Mouse (Mus musculus) midbrain, embryonic 11.5 days (tissue): ENCODE measurements around the gene Dhrs1. TPM values are rescaled to one million over a fixed set of nuclear protein-coding genes. Genes with fewer than 3 reads are reported as not detected.

Experiments used
- ATAC-seq: fragments of 200-750 bp; cut with Nextera tagmentation; 2 replicates; pipeline ENCODE4 v1.8.0; 2017; ENCODE audit warnings: moderate TSS enrichment, moderate library complexity; ENCODE audit not compliant: low FRiP score
- DNase-seq: peaks from one replicate; pipeline ENCODE4 v3.0.0; 2015; ENCODE audit warnings: low spot score; ENCODE audit errors: missing footprints
- H3K27ac ChIP-seq: fragments of 300-500 bp; sonication (generic); 2 replicates; pipeline ENCODE4 v1.5.1; 2014; ENCODE audit warnings: low read depth, low read length
- H3K27me3 ChIP-seq: fragments of 300-500 bp; sonication (generic); 2 replicates; pipeline ENCODE4 v1.6.1; 2014; ENCODE audit warnings: mild to moderate bottlenecking, low read length, moderate library complexity, mixed read lengths; ENCODE audit not compliant: control insufficient read depth, insufficient read depth
- H3K36me3 ChIP-seq: fragments of 300-500 bp; sonication (generic); 2 replicates; pipeline ENCODE4 v1.6.1; 2014; ENCODE audit warnings: mild to moderate bottlenecking, low read length, moderate library complexity, mixed read lengths; ENCODE audit not compliant: control insufficient read depth, insufficient read depth
- H3K4me1 ChIP-seq: fragments of 300-500 bp; sonication (generic); 2 replicates; pipeline ENCODE4 v1.6.1; 2014; ENCODE audit warnings: low read length; ENCODE audit not compliant: control insufficient read depth, insufficient read depth
- H3K4me2 ChIP-seq: fragments of 300-500 bp; sonication (generic); 2 replicates; pipeline ENCODE4 v1.6.1; 2014; ENCODE audit warnings: mild to moderate bottlenecking, moderate library complexity
- H3K4me3 ChIP-seq: fragments of 300-500 bp; sonication (generic); 2 replicates; pipeline ENCODE4 v1.5.1; 2014; ENCODE audit warnings: low read depth, low read length
- H3K9ac ChIP-seq: fragments of 300-500 bp; sonication (generic); 2 replicates; pipeline ENCODE4 v1.6.1; 2014; ENCODE audit warnings: low read length
- H3K9me3 ChIP-seq: fragments of 300-500 bp; sonication (generic); 2 replicates; pipeline ENCODE4 v1.6.1; 2016; ENCODE audit warnings: low read length; ENCODE audit not compliant: control insufficient read depth
- WGBS: fragments of 180-500 bp; shearing (Covaris S2); extraction: QIAGEN DNeasy Blood & Tissue Kit; methylation state at CpG from one replicate; pipeline ENCODE4 v1.1.7; 2014; 5-methylcytosine and 5-hydroxymethylcytosine counted together
- polyA plus RNA-seq: library from polyadenylated mRNA; unstranded; fragments of >200 nt; fragmentation: Nextera tagmentation; extraction: Ambion mirVana; gene quantifications from 2 replicates; pipeline ENCODE4 v1.2.1, GENCODE M21; 2014

Dhrs1 gene
- polyA plus RNA-seq, 1 experiment from 2014 or later = 69.5 TPM

DNA sequence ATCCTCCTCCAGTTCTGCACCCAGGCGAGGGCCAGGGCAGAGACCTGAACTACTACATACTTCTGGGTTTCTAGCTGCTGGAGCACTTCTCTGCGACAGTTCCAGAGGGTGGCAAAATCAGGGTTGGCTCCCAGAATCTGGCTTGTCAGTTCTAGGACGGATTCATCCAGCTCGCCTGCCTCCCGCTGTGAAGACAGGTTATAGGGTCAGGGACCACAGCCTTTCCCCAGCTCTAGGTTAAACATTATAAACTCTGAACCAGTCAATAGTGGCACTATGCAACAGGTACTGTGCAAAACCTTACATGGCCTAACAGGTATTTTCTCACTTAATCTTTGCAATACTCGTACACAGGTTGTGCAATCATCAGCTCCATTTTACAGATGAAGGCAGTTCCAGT, 24.4 kb downstream of the Dhrs1 start:
- 80% methylated on average over 6 of the region's 6 CpGs for WGBS

DNA sequence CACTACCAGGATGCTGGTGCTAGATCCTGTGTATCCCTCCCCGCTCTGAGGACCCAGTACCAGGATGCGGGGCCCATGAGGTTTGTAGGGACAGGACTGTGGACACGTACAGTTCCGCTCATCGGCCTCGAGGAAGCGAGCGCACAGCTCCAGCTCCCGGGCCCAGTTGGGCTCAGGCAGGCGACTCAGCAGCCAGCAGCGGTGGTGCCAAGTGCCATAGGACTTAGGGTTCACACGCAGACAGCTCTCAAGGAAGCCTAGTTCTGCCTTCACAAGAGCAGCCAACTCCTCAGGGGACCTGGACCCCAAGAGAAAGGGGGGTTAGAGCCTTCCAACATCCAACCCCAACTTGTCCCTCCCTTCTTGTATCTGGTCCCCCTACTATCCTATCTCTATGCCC, 24.8 kb downstream of the Dhrs1 start:
- no peak for ATAC-seq
- no peak overlapping the region for H3K4me3 ChIP-seq
- no peaks in the 10 kb centered on the region for H3K27me3 ChIP-seq
- DNase-seq = no peak
- H3K27ac ChIP-seq = no peak overlapping the region
- H3K9ac ChIP-seq = no peak overlapping the region
- 0 out of 2 replicates have a peak, but pooled peaks cover 3% of the 10 kb centered on the region for H3K4me1 ChIP-seq
- no peaks in the 10 kb centered on the region for H3K36me3 ChIP-seq
- WGBS = 93% methylated on average over 12 of the region's 12 CpGs
- H3K9me3 ChIP-seq = no peaks in the 10 kb centered on the region
- H3K4me2 ChIP-seq = no peak overlapping the region

More for the DNA sequence above, 24.4 kb downstream of the Dhrs1 start:
- Histone ChIP-seq H3K4me1 (0 out of 2 replicates have a peak, but pooled peaks cover 3% of the 10 kb centered on the region), H3K27ac (no peak overlapping the region), H3K9ac (no peak overlapping the region), H3K9me3 (no peaks in the 10 kb centered on the region), H3K27me3 (no peaks in the 10 kb centered on the region), H3K36me3 (no peaks in the 10 kb centered on the region), H3K4me2 (peak overlapping the region; percentile 52), H3K4me3 (no peak overlapping the region)
- ATAC-seq (no peak), DNase-seq (no peak)

DNA sequence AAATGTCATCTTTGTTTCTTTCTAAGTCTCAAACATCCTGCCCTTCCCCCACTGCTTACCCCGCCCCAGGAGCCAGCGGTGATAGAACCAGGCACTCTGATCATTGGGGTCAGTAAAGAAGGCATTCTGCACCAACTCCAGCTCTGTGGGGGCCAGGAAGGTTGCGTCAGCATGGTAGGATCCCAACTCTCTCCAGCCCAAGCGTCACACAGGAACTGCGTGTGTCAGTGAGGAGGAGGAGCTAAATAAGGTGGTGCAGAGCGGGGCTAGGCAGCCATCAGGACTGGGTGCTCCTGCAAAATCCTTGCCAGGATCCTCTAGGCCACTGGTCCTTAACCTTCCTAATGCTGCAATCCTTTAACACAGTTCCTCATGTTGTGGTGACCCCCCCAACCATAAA, 25.8 kb downstream of the Dhrs1 start:
- H3K4me3 ChIP-seq = no peak overlapping the region
- no peaks in the 10 kb centered on the region for H3K27me3 ChIP-seq
- no peaks in the 10 kb centered on the region for H3K36me3 ChIP-seq
- no peak overlapping the region for H3K27ac ChIP-seq
- no peaks in the 10 kb centered on the region for H3K9me3 ChIP-seq
- DNase-seq (no peak), ATAC-seq (no peak)
- WGBS = 86% methylated on average over 6 of the region's 6 CpGs
- no peak overlapping the region for H3K9ac ChIP-seq
- no peak overlapping the region for H3K4me2 ChIP-seq
- 0 out of 2 replicates have a peak, but pooled peaks cover 3% of the 10 kb centered on the region for H3K4me1 ChIP-seq

DNA sequence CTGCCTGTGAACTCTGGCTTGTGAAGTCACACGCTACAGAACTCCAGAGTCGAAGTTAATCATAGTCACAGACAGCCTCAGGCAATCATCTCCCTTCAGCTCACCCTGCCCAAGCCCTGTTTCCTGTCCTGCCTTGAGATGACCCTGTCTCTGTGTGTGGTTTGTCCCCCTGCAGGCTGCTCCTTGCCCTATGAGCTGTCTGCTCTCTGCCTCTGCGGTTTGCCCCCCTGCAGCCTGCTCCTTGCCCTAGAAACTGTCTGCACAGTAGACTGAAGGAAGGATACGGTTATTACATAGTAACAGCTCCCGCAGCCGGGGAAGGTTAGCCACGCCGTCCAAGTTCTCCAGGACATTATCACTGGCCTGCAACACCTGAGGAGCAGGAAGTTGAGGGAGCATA, 28.6 kb downstream of the Dhrs1 start:
- Histone ChIP-seq H3K4me3 (no peak overlapping the region), H3K36me3 (no peaks in the 10 kb centered on the region), H3K4me2 (no peak overlapping the region), H3K27ac (no peak overlapping the region), H3K4me1 (0 out of 2 replicates have a peak, but pooled peaks cover 3% of the 10 kb centered on the region), H3K9ac (no peak overlapping the region), H3K9me3 (no peaks in the 10 kb centered on the region), H3K27me3 (no peaks in the 10 kb centered on the region; the same call in 1 of the 2 replicates)
- no peak for ATAC-seq
- DNase-seq = no peak
- 82% methylated on average over 8 of the region's 8 CpGs for WGBS

DNA sequence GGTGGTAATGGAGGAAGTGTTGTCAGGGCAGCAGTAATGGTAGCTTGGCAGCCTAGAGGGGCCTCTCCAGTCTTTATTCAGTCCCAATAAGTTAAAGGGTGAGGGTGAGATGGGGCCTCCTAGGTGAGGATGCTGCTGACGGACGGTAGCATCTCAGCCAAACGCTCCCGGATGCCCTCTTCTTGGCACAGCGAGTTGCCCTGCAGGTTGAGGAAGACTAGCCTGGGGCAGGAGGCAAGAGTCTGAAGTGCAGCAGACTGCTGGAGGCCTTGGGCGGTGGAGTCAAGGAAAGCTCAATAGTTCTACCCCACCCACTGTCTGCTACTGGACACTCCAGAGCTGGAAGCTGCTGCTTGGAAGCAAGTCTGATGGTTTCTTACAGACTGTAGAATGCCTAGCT, 29.2 kb downstream of the Dhrs1 start:
- ATAC-seq (no peak), DNase-seq (no peak)
- no peaks in the 10 kb centered on the region for H3K9me3 ChIP-seq
- H3K9ac ChIP-seq = no peak overlapping the region
- 0 out of 2 replicates have a peak, but pooled peaks cover 1% of the 10 kb centered on the region for H3K4me1 ChIP-seq
- H3K36me3 ChIP-seq = no peaks in the 10 kb centered on the region
- 98% methylated on average over 6 of the region's 6 CpGs for WGBS
- H3K27me3 ChIP-seq = no peaks in the 10 kb centered on the region; the same call in 1 of the 2 replicates
- H3K4me3 ChIP-seq = no peak overlapping the region
- H3K27ac ChIP-seq = no peak overlapping the region
- no peak overlapping the region for H3K4me2 ChIP-seq

DNA sequence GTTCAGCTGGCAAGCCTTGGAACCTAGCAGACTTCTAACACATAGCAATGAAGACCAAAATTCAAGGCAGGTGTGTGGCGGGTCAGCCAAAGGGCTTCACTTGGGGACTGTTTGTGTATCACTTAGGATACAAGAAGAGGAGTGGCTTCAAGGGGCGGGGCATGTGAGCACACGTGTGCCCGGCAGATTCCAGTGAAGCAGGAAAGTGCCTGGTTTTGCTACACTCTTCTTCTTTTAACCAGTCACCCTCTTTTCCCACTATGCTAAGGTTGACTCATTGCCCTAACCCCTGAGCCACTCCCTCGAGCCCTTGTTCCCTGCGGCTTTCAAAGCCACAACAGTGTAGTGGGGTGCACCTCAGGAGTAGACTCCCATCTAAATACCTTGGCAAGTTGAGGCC, 30.6 kb downstream of the Dhrs1 start:
- Histone ChIP-seq H3K27ac (no peak overlapping the region), H3K9ac (no peak overlapping the region), H3K4me2 (no peak overlapping the region), H3K27me3 (no peaks in the 10 kb centered on the region; the same call in 1 of the 2 replicates), H3K9me3 (no peaks in the 10 kb centered on the region), H3K36me3 (no peaks in the 10 kb centered on the region), H3K4me1 (no peaks in the 10 kb centered on the region), H3K4me3 (no peak overlapping the region)
- ATAC-seq (no peak), DNase-seq (no peak)
- WGBS = 54% methylated on average over 6 of the region's 6 CpGs

DNA sequence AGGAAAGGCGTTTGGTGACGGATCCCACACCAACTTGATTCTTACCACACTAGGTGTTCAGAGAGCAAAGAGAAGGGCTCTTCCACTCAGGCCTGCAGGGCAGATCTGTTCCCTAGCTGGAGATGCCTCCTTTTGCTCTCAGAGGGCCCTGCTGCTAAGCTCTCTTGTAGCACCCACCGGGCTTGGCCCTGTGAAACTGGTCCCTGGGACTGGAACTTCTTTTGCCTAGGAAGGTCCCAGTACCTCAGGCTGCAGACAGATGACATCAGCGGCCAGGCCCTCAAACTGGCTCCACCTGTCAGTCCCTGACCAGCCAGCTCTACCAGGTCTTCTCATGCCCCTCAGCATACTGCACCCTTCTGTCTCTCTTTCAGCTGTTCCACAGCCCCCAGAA, 31.8 kb downstream of the Dhrs1 start, which contains the start of gene Tgm1:
Gene Tgm1, minus strand, starts transcription at position 198 of the 394 bp plus-strand sequence.
- DNase-seq (no peak), ATAC-seq (no peak)
- Histone ChIP-seq H3K9me3 (no peaks in the 10 kb centered on the region), H3K4me3 (no peak within 1 kb of the TSS), H3K27ac (no peak within 1 kb of the TSS), H3K9ac (no peak within 1 kb of the TSS), H3K36me3 (no peaks in the 10 kb centered on the region), H3K27me3 (no peaks in the 10 kb centered on the region; the same call in 1 of the 2 replicates), H3K4me1 (no peaks in the 10 kb centered on the region), H3K4me2 (peak within 1 kb of the TSS; percentile 8; the same call in 1 of the 2 replicates)
- WGBS = 15% methylated on average over 4 of the region's 4 CpGs

DNA sequence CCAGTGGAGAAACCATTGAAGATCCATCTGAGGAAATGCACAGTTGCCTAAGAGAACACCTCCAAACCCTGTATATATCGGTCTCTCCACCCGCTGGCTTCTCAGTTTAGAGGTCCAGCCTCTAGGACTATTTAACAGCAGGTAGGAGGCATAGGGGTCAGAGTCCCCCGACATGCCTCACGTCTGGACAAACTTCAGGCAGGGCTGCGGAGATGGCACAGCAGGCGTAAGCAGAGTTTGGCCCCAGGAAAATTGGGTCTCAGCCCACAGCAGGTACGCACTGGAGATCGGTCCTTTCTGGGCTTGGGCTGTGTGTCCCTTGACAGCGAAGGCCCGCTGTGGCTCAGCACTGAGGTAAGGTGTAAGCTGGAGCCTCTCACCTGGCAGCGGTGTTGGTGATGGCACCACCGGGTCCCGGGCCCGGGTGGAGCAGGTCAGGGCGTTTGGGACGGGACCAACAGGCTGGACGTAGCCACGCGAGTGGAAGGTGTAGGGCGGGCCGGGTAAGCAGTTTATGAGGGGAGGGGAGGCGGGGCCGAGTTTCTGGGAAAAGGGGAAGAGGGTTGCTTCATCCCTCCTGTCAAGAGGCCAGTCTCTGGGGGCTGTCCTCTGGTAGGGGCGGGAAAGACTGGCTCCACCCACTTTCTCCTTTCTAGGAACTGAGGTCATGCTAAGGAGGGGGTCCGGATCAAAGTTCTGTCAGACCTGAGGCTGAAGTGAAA, 32.3 kb downstream of the Dhrs1 start:
- H3K27ac ChIP-seq = no peak overlapping the region
- no peak overlapping the region for H3K9ac ChIP-seq
- no peaks in the 10 kb centered on the region for H3K36me3 ChIP-seq
- H3K4me3 ChIP-seq = no peak overlapping the region
- peak overlapping the region; percentile 8; the same call in 1 of the 2 replicates for H3K4me2 ChIP-seq
- ATAC-seq (no peak), DNase-seq (no peak)
- 15% methylated on average over 25 of the region's 25 CpGs for WGBS
- H3K4me1 ChIP-seq = no peaks in the 10 kb centered on the region
- no peaks in the 10 kb centered on the region for H3K9me3 ChIP-seq
- no peaks in the 10 kb centered on the region; the same call in 1 of the 2 replicates for H3K27me3 ChIP-seq

DNA sequence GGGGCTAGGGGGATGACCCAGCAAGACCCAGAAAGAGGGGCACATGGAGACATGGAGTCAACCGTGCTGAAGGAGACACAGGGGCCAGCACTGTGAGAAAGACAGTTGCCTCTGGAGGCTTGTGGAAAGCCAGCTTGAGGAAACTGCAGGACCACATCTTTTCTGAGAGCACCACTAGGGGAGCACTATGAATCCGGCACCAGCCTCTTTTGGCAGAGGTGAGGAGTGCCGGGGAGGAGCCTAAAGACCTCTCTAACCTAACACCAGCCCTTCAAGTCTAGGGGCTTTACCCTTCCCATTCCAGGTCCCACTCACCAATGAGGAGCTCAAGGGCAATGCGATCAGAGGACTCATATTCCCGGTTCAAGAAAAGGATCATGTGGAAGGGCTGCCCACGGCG, 33.7 kb downstream of the Dhrs1 start:
- Histone ChIP-seq H3K4me2 (no peak overlapping the region), H3K27me3 (no peaks in the 10 kb centered on the region; the same call in 1 of the 2 replicates), H3K9me3 (no peaks in the 10 kb centered on the region), H3K4me1 (no peaks in the 10 kb centered on the region), H3K9ac (no peak overlapping the region), H3K4me3 (no peak overlapping the region), H3K27ac (no peak overlapping the region), H3K36me3 (no peaks in the 10 kb centered on the region)
- DNase-seq = no peak
- WGBS = 82% methylated on average over 7 of the region's 7 CpGs
- ATAC-seq = no peak
